Comparison of ENCODE assay signal across 8 mouse cellular contexts in genomic region chr6:119482958-119483600, GRCm38 (mm10). TPM values are rescaled to one million over a fixed set of nuclear protein-coding genes. Genes with fewer than 3 reads are reported as not detected.
A peak's percentile ranks its signal among the peaks of the same experiment; 100 is the strongest.
DNase-seq lines count a peak whose midpoint lies in the region; ATAC-seq and TF ChIP-seq lines count a peak whose summit lies in the region.

No protein-coding gene starts in this region.

- H3K4me2 ChIP-seq in hindbrain, embryonic 12.5 days (replicated peaks): peak overlapping the region; percentile 99

- TF ChIP-seq CTCF in gastrocnemius, adult 2 months (IDR thresholded peaks at IDR 0.05): peak; percentile 62

- WGBS in forebrain, embryonic 10.5 days: 33% methylated on average over 16 of the region's 16 CpGs
- WGBS in hindbrain, embryonic 12.5 days: 37% methylated on average over 16 of the region's 16 CpGs

- peaks cover 44% of the 10 kb centered on the region for H3K36me3 ChIP-seq in forebrain, embryonic 10.5 days (replicated peaks)
- H3K36me3 ChIP-seq in hindbrain, embryonic 12.5 days: peaks cover 16% of the 10 kb centered on the region

- peak overlapping the region; percentile 51 for H3K4me3 ChIP-seq in gastrocnemius, adult 2 months
- peak overlapping the region; percentile 72 for H3K4me3 ChIP-seq in forebrain, embryonic 10.5 days
- H3K4me3 ChIP-seq in hindbrain, embryonic 12.5 days: peak overlapping the region; percentile 27

- intact Hi-C loops in gastrocnemius, adult 2 months (cut with DNase I): no loop called here
- intact Hi-C loops in left cerebral cortex, postnatal 36 days (cut with DNase I): loop anchor here (5.0 to 10.0 kb wide), 2 partner anchors 419 to 552 kb away; partner anchors contain the start of genes Rad52 and Wnk1

- no peaks in the 10 kb centered on the region for H3K9me3 ChIP-seq in forebrain, embryonic 10.5 days
- H3K9me3 ChIP-seq in hindbrain, embryonic 12.5 days (replicated peaks): no peaks in the 10 kb centered on the region

- peak overlapping the region; percentile 40; the same call in 1 of the 2 replicates for H3K27ac ChIP-seq in gastrocnemius, adult 2 months
- H3K27ac ChIP-seq in forebrain, embryonic 10.5 days: peak overlapping the region; percentile 67
- H3K27ac ChIP-seq in hindbrain, embryonic 12.5 days: no peak overlapping the region; the same call in 1 of the 2 replicates

- peak; percentile 66 for DNase-seq in gastrocnemius, adult 2 months
- DNase-seq in gastrocnemius, postnatal 25 days: no peak
- DNase-seq in adrenal gland, adult 8-10 months: peak; percentile 55
- DNase-seq in forebrain, embryonic 10.5 days (ENCODE audit: extremely low spot score, low spot score): peak; percentile 72
- peak; percentile 28 to 34 for DNase-seq in left cerebral cortex, postnatal 36 days (ENCODE audit: low spot score in 2 of 2)
- peak; percentile 78 for DNase-seq in mesoderm, embryonic 11.5 days (ENCODE audit: low read depth, low spot score)
- peak; percentile 69 for DNase-seq in testis, postnatal 10 days (ENCODE audit: low spot score)

- peak overlapping the region; percentile 41 for H3K9ac ChIP-seq in hindbrain, embryonic 12.5 days

- no peak for ATAC-seq in hindbrain, embryonic 12.5 days (ENCODE audit: low FRiP score)

- peaks cover 74% of the 10 kb centered on the region for H3K4me1 ChIP-seq in forebrain, embryonic 10.5 days
- peaks cover 41% of the 10 kb centered on the region for H3K4me1 ChIP-seq in hindbrain, embryonic 12.5 days

- no peaks in the 10 kb centered on the region for H3K27me3 ChIP-seq in forebrain, embryonic 10.5 days (ENCODE audit: poor library complexity, severe bottlenecking)
- no peaks in the 10 kb centered on the region for H3K27me3 ChIP-seq in hindbrain, embryonic 12.5 days

RNA-seq across cellular contexts. Expression of gene Fbxl14, which starts 3.6 kb away (rescaled TPM):
- total RNA-seq in gastrocnemius, adult 2 months (2021): 10 to 100 TPM; 10.3 to 10.4 TPM
- total RNA-seq in gastrocnemius, postnatal 25 days (2021): 10 to 100 TPM in 1 of 2 experiments, 1 to 10 TPM in 1; 9.1 to 10.3 TPM
- total RNA-seq in adrenal gland, adult 8-10 months (2022): 10 to 100 TPM; 35.2 to 38.8 (median 36.3) TPM
- polyA plus RNA-seq in forebrain, embryonic 10.5 days (2016; fragmentation: Nextera tagmentation; extraction: Ambion mirVana): 3.5 and 3.6 TPM in 2 replicates
- 3.8 and 4.3 TPM in 2 replicates for polyA plus RNA-seq in hindbrain, embryonic 12.5 days (2016; fragmentation: Nextera tagmentation; extraction: Ambion mirVana)
- 10 to 100 TPM; 31.8 to 35.5 TPM for total RNA-seq in left cerebral cortex, postnatal 36 days (2021)
